Mouse (Mus musculus) stomach, embryonic 16.5 days (tissue): ENCODE results near the gene Lrrc1. TPM values are rescaled to one million over a fixed set of nuclear protein-coding genes. Genes with fewer than 3 reads are reported as not detected.

Experiments used
- ATAC-seq: fragments of 200-750 bp; cut with Nextera tagmentation; 2 replicates; pipeline ENCODE4 v1.8.0; 2017; ENCODE audit warnings: moderate number of reproducible peaks, moderate TSS enrichment; ENCODE audit not compliant: insufficient read depth, low FRiP score
- H3K27ac ChIP-seq: fragments of 300-500 bp; sonication (generic); 2 replicates; pipeline ENCODE4 v1.5.1; 2014; ENCODE audit warnings: low read length
- H3K27me3 ChIP-seq: fragments of 300-500 bp; sonication (generic); 2 replicates; pipeline ENCODE4 v1.6.1; 2014; ENCODE audit warnings: low read length, control low read depth, mixed read lengths; ENCODE audit not compliant: control insufficient read depth, insufficient read depth
- H3K36me3 ChIP-seq: fragments of 300-500 bp; sonication (generic); 2 replicates; pipeline ENCODE4 v1.6.1; 2014; ENCODE audit warnings: low read length; ENCODE audit not compliant: control insufficient read depth, insufficient read depth
- H3K4me1 ChIP-seq: fragments of 300-500 bp; sonication (generic); 2 replicates; pipeline ENCODE4 v1.6.1; 2014; ENCODE audit warnings: low read length, control low read depth, mixed read lengths; ENCODE audit not compliant: control insufficient read depth, insufficient read depth
- H3K4me2 ChIP-seq: fragments of 300-500 bp; sonication (generic); 2 replicates; pipeline ENCODE4 v1.6.1; 2014; ENCODE audit warnings: low read depth, low read length, mixed read lengths
- H3K4me3 ChIP-seq: fragments of 300-500 bp; sonication (generic); replicated peaks from 2 replicates; pipeline ENCODE4 v1.5.1; 2014; ENCODE audit warnings: mild to moderate bottlenecking, low read length
- H3K9ac ChIP-seq: fragments of 300-500 bp; sonication (generic); 2 replicates; pipeline ENCODE4 v1.6.1; 2014; ENCODE audit warnings: low read length
- H3K9me3 ChIP-seq: fragments of 300-500 bp; sonication (generic); replicated peaks from 2 replicates; pipeline ENCODE4 v1.6.1; 2016; ENCODE audit warnings: low read length, control low read depth; ENCODE audit not compliant: control insufficient read depth
- WGBS: fragments of 180-500 bp; shearing (Covaris S2); extraction: QIAGEN DNeasy Blood & Tissue Kit; methylation state at CpG from one replicate; pipeline ENCODE4 v1.1.7; 2014; 5-methylcytosine and 5-hydroxymethylcytosine counted together
- polyA plus RNA-seq: library from polyadenylated mRNA; unstranded; fragments of >200 nt; fragmentation: Nextera tagmentation; extraction: Ambion mirVana; gene quantifications from 2 replicates; pipeline ENCODE4 v1.2.1, GENCODE M21; 2015

The Lrrc1 gene
- polyA plus RNA-seq, 1 experiment from 2014 or later, result 17.7 TPM

- H3K27ac ChIP-seq, result 0 out of 2 replicates have a peak overlapping the region, but pooled peaks have one; percentile 9
- H3K36me3 ChIP-seq, result no peaks in the 10 kb centered on the region
- H3K4me1 ChIP-seq, result no peaks in the 10 kb centered on the region
- ATAC-seq, result no peak
- H3K9ac ChIP-seq, result no peak overlapping the region
- no peak overlapping the region for H3K4me3 ChIP-seq
- H3K4me2 ChIP-seq, result no peak overlapping the region
- no peaks in the 10 kb centered on the region for H3K27me3 ChIP-seq
- 77% methylated on average over 9 of the region's 9 CpGs for WGBS
- no peaks in the 10 kb centered on the region for H3K9me3 ChIP-seq
These were observed 125.0 kb downstream of the Lrrc1 start for GRCm38 (mm10) chr9:77419501-77420199.

GRCm38 (mm10) chr9:77418800-77419199 is 125.9 kb downstream of the Lrrc1 start:
- Histone ChIP-seq H3K27me3 (no peaks in the 10 kb centered on the region), H3K4me3 (no peak overlapping the region), H3K9ac (no peak overlapping the region), H3K4me1 (no peaks in the 10 kb centered on the region), H3K36me3 (no peaks in the 10 kb centered on the region), H3K9me3 (no peaks in the 10 kb centered on the region), H3K4me2 (no peak overlapping the region), H3K27ac (no peak overlapping the region)
- ATAC-seq, result peak; percentile 25; the same call in 1 of the 2 replicates
- 62% methylated on average over 2 of the region's 2 CpGs for WGBS

GRCm38 (mm10) chr9:77416486-77416885 is 128.2 kb downstream of the Lrrc1 start:
- 86% methylated on average over 4 of the region's 4 CpGs for WGBS
- no peak for ATAC-seq
- Histone ChIP-seq H3K4me3 (no peak overlapping the region), H3K9ac (no peak overlapping the region), H3K9me3 (no peaks in the 10 kb centered on the region), H3K27me3 (no peaks in the 10 kb centered on the region), H3K36me3 (no peaks in the 10 kb centered on the region), H3K4me1 (no peaks in the 10 kb centered on the region), H3K4me2 (no peak overlapping the region), H3K27ac (no peak overlapping the region)

- no peak for ATAC-seq
- Histone ChIP-seq H3K4me2 (no peak overlapping the region), H3K36me3 (no peaks in the 10 kb centered on the region), H3K9ac (no peak overlapping the region), H3K9me3 (no peaks in the 10 kb centered on the region), H3K27ac (no peak overlapping the region), H3K4me3 (no peak overlapping the region), H3K27me3 (no peaks in the 10 kb centered on the region), H3K4me1 (no peaks in the 10 kb centered on the region)
- WGBS, result 94% methylated on average over 7 of the region's 7 CpGs
These were observed 128.7 kb downstream of the Lrrc1 start for GRCm38 (mm10) chr9:77416002-77416401.

GRCm38 (mm10) chr9:77411830-77412425 is 132.7 kb downstream of the Lrrc1 start:
- Histone ChIP-seq H3K27ac (no peak overlapping the region), H3K36me3 (no peaks in the 10 kb centered on the region), H3K27me3 (no peaks in the 10 kb centered on the region), H3K4me2 (no peak overlapping the region), H3K4me3 (no peak overlapping the region), H3K9me3 (no peaks in the 10 kb centered on the region), H3K4me1 (no peaks in the 10 kb centered on the region), H3K9ac (no peak overlapping the region)
- no peak for ATAC-seq
- WGBS, result 69% methylated on average over 3 of the region's 3 CpGs

- 39% methylated on average over 4 of the region's 4 CpGs for WGBS
- no peaks in the 10 kb centered on the region for H3K9me3 ChIP-seq
- H3K4me2 ChIP-seq, result no peak overlapping the region
- ATAC-seq, result no peak
- H3K4me1 ChIP-seq, result no peaks in the 10 kb centered on the region
- H3K27ac ChIP-seq, result no peak overlapping the region
- no peaks in the 10 kb centered on the region for H3K27me3 ChIP-seq
- no peaks in the 10 kb centered on the region for H3K36me3 ChIP-seq
- no peak overlapping the region for H3K4me3 ChIP-seq
- H3K9ac ChIP-seq, result no peak overlapping the region
These were observed 133.7 kb downstream of the Lrrc1 start for GRCm38 (mm10) chr9:77410968-77411367.

GRCm38 (mm10) chr9:77410524-77410923 is 134.1 kb downstream of the Lrrc1 start:
- no peaks in the 10 kb centered on the region for H3K9me3 ChIP-seq
- H3K4me2 ChIP-seq, result no peak overlapping the region
- H3K4me3 ChIP-seq, result no peak overlapping the region
- no peak overlapping the region for H3K9ac ChIP-seq
- H3K27ac ChIP-seq, result no peak overlapping the region
- WGBS, result 75% methylated on average over 7 of the region's 7 CpGs
- no peaks in the 10 kb centered on the region for H3K4me1 ChIP-seq
- no peak for ATAC-seq
- H3K36me3 ChIP-seq, result no peaks in the 10 kb centered on the region
- no peaks in the 10 kb centered on the region for H3K27me3 ChIP-seq

GRCm38 (mm10) chr9:77408053-77408603 is 136.5 kb downstream of the Lrrc1 start:
- no peak overlapping the region for H3K9ac ChIP-seq
- WGBS, result 46% methylated on average over 6 of the region's 6 CpGs
- H3K4me2 ChIP-seq, result no peak overlapping the region

GRCm38 (mm10) chr9:77406906-77407305 is 137.8 kb downstream of the Lrrc1 start:
- no peaks in the 10 kb centered on the region for H3K9me3 ChIP-seq
- H3K4me2 ChIP-seq, result no peak overlapping the region
- ATAC-seq, result 0 out of 2 replicates have a peak, but pooled peaks have one; percentile 40
- no peaks in the 10 kb centered on the region; the same call in 1 of the 2 replicates for H3K4me1 ChIP-seq
- WGBS, result 53% methylated on average over 7 of the region's 7 CpGs
- H3K9ac ChIP-seq, result no peak overlapping the region
- H3K36me3 ChIP-seq, result no peaks in the 10 kb centered on the region
- H3K4me3 ChIP-seq, result no peak overlapping the region
- no peak overlapping the region for H3K27ac ChIP-seq
- H3K27me3 ChIP-seq, result no peaks in the 10 kb centered on the region

More at GRCm38 (mm10) chr9:77408053-77408603, 136.5 kb downstream of the Lrrc1 start:
- H3K4me1 ChIP-seq, result no peaks in the 10 kb centered on the region; the same call in 1 of the 2 replicates
- H3K4me3 ChIP-seq, result no peak overlapping the region
- no peak overlapping the region for H3K27ac ChIP-seq
- H3K27me3 ChIP-seq, result no peaks in the 10 kb centered on the region
- H3K9me3 ChIP-seq, result no peaks in the 10 kb centered on the region
- H3K36me3 ChIP-seq, result no peaks in the 10 kb centered on the region
- ATAC-seq, result no peak
